28 mouse cellular contexts compared by ENCODE assay signal in genomic region chr7:24605561-24605960, GRCm38 (mm10). TPM values are rescaled to one million over a fixed set of nuclear protein-coding genes. Genes with fewer than 3 reads are reported as not detected.
DNase-seq lines count a peak whose midpoint lies in the region; ATAC-seq and TF ChIP-seq lines count a peak whose summit lies in the region.
"Had no signal": no experiment of that assay in that cellular context is flagged by ENCODE, and none has a peak within 500 bp of the region (broad histone marks: within the 10 kb centered on the region; RNA-seq: fewer than 3 reads in every experiment).

No protein-coding gene starts in this region.

- H3K27ac ChIP-seq in gastrocnemius, adult 2 months, result no peak overlapping the region
- 0 out of 2 replicates have a peak overlapping the region, but pooled peaks have one; percentile 8 for H3K27ac ChIP-seq in stomach, postnatal 0 days (replicated peaks)
- H3K27ac ChIP-seq: embryonic facial prominence, embryonic 13.5 days; heart, embryonic 15.5 days; hindbrain, embryonic 10.5 days; hindbrain, embryonic 13.5 days; intestine, embryonic 15.5 days had no signal

- peak; percentile 30 to 49 for DNase-seq in cerebellum, postnatal 14 days
- no peak for DNase-seq in cerebellum, adult 11-12 months
- peak; percentile 1 for DNase-seq in gastrocnemius, adult 2 months
- no peak for DNase-seq in gastrocnemius, adult 8-10 months (ENCODE audit: low spot score in 2 of 2)
- peak; percentile 36 for DNase-seq in lung, postnatal 10 days
- DNase-seq in lung, adult 2 months, result no peak
- no peak for DNase-seq in stomach, postnatal 0 days (ENCODE audit: low spot score)
- no peak for DNase-seq in thymus, postnatal 10 days (ENCODE audit: low spot score in 2 of 2)
- DNase-seq: adrenal gland, adult 2 months; adrenal gland, postnatal 14 days; cerebellum, adult 18-20 months; cerebellum, adult 9-10 months; cerebellum, postnatal 25 days; gastrocnemius, postnatal 25 days; heart, adult 18-20 months; heart, postnatal 10 days; heart, postnatal 36 days had no signal

- no peak for TF ChIP-seq EP300 in stomach, postnatal 0 days (optimal IDR thresholded peaks at IDR 0.05)

- TF ChIP-seq CTCF in gastrocnemius, adult 2 months (IDR thresholded peaks at IDR 0.05), result no peak
- no peak for TF ChIP-seq CTCF in lung, adult 2 months (IDR thresholded peaks at IDR 0.05; ENCODE audit: insufficient read depth, low read length)
- no peak for TF ChIP-seq CTCF in stomach, postnatal 0 days (IDR thresholded peaks at IDR 0.05; ENCODE audit: low read depth)

- no peak overlapping the region for H3K4me2 ChIP-seq in stomach, postnatal 0 days (replicated peaks; ENCODE audit: low read depth)
- H3K4me2 ChIP-seq: embryonic facial prominence, embryonic 13.5 days; heart, embryonic 12.5 days; heart, embryonic 15.5 days; hindbrain, embryonic 13.5 days; intestine, embryonic 15.5 days had no signal

- H3K9ac ChIP-seq in stomach, postnatal 0 days (ENCODE audit: low read length), result 0 out of 2 replicates have a peak overlapping the region, but pooled peaks have one; percentile 4
- H3K9ac ChIP-seq: embryonic facial prominence, embryonic 13.5 days; heart, embryonic 12.5 days; heart, embryonic 15.5 days; hindbrain, embryonic 13.5 days; intestine, embryonic 15.5 days had no signal

- H3K9me3 ChIP-seq in stomach, postnatal 0 days (ENCODE audit: control insufficient read depth, low read length), result no peaks in the 10 kb centered on the region
- H3K9me3 ChIP-seq: embryonic facial prominence, embryonic 13.5 days; heart, embryonic 15.5 days; hindbrain, embryonic 10.5 days; hindbrain, embryonic 13.5 days; intestine, embryonic 15.5 days had no signal

- no peaks in the 10 kb centered on the region; the same call in 1 of the 2 replicates for H3K4me1 ChIP-seq in lung, adult 2 months (ENCODE audit: control insufficient read depth, insufficient read depth, low read length)
- H3K4me1 ChIP-seq in stomach, postnatal 0 days (replicated peaks; ENCODE audit: control insufficient read depth, insufficient read depth), result peaks cover 4% of the 10 kb centered on the region

- 70% methylated on average over 7 of the region's 7 CpGs for WGBS in lung, adult 2 months
- 53% methylated on average over 7 of the region's 7 CpGs for WGBS in stomach, postnatal 0 days

- no peak overlapping the region for H3K4me3 ChIP-seq in gastrocnemius, adult 2 months
- no peak overlapping the region for H3K4me3 ChIP-seq in lung, adult 2 months (replicated peaks; ENCODE audit: extremely low read depth, low read depth, low read length)
- H3K4me3 ChIP-seq in stomach, postnatal 0 days (ENCODE audit: low read depth, low read length), result no peak overlapping the region
- H3K4me3 ChIP-seq: embryonic facial prominence, embryonic 13.5 days; heart, embryonic 12.5 days; heart, embryonic 15.5 days; hindbrain, embryonic 10.5 days; hindbrain, embryonic 13.5 days; intestine, embryonic 15.5 days had no signal

- ATAC-seq in stomach, postnatal 0 days (ENCODE audit: low FRiP score, low TSS enrichment), result no peak
- ATAC-seq: forebrain, embryonic 16.5 days; hindbrain, embryonic 16.5 days; intestine, embryonic 15.5 days had no signal

- no peak for TF ChIP-seq POLR2A in lung, adult 2 months (IDR thresholded peaks at IDR 0.05; ENCODE audit: borderline replicate concordance, extremely low read depth, low read depth, low read length)

- intact Hi-C loops in gastrocnemius, adult 2 months (cut with DNase I), result no loop called here

- H3K36me3 ChIP-seq in stomach, postnatal 0 days (ENCODE audit: control insufficient read depth, insufficient read depth, low read length), result no peaks in the 10 kb centered on the region; the same call in 1 of the 2 replicates
- H3K36me3 ChIP-seq: heart, embryonic 12.5 days; heart, embryonic 15.5 days; hindbrain, embryonic 10.5 days; hindbrain, embryonic 13.5 days had no signal

- no peaks in the 10 kb centered on the region for H3K27me3 ChIP-seq in stomach, postnatal 0 days (ENCODE audit: control insufficient read depth, insufficient read depth, low read length)

RNA-seq across cellular contexts. Expression of gene Phldb3, which starts 5.0 kb away (rescaled TPM):
- total RNA-seq in gastrocnemius, adult 2 months (2021), result under 1 TPM; 0.54 to 0.59 TPM
- total RNA-seq in gastrocnemius, adult 8-10 months (2022), result under 1 TPM; 0.27 to 0.75 (median 0.61) TPM
- 3.6 and 5.9 TPM in 2 replicates for polyA plus RNA-seq in lung, adult 2 months (2012; rRNA removed)
- polyA plus RNA-seq in stomach, postnatal 0 days (2015; fragmentation: Nextera tagmentation; extraction: Ambion mirVana), result 1.2 TPM in 2 replicates
- polyA plus RNA-seq: forebrain, embryonic 11.5 days; forebrain, embryonic 16.5 days; heart, embryonic 12.5 days; hindbrain, embryonic 10.5 days; hindbrain, embryonic 13.5 days; hindbrain, embryonic 16.5 days had no signal

RNA-seq across cellular contexts. Expression of gene Zfp575, which starts 18.1 kb away (rescaled TPM):
- under 1 TPM in 1 of 2 experiments, not detected in 1; 0.17 TPM for total RNA-seq in gastrocnemius, adult 2 months (2021)
- under 1 TPM in 1 of 4 experiments, not detected in 3; 0.10 TPM for total RNA-seq in gastrocnemius, adult 8-10 months (2022)
- 0.16 and 0.27 TPM in 2 replicates for polyA plus RNA-seq in lung, adult 2 months (2012; rRNA removed)
- polyA plus RNA-seq in stomach, postnatal 0 days (2015; fragmentation: Nextera tagmentation; extraction: Ambion mirVana), result 3.6 and 4.0 TPM in 2 replicates
- total RNA-seq: common myeloid progenitor, adult 5-6 weeks had no signal

RNA-seq across cellular contexts. Expression of gene Ethe1, which starts 18.2 kb away (rescaled TPM):
- total RNA-seq in gastrocnemius, adult 2 months (2021), result 10 to 100 TPM; 22.0 to 27.4 TPM
- 10 to 100 TPM; 23.1 to 30.0 (median 24.6) TPM for total RNA-seq in gastrocnemius, adult 8-10 months (2022)
- polyA plus RNA-seq in lung, adult 2 months (2012; rRNA removed), result 20.2 and 24.5 TPM in 2 replicates
- polyA plus RNA-seq in stomach, postnatal 0 days (2015; fragmentation: Nextera tagmentation; extraction: Ambion mirVana), result 120 and 128 TPM in 2 replicates

RNA-seq across cellular contexts. Expression of gene Lypd3, which starts 30.8 kb away (rescaled TPM):
- total RNA-seq in gastrocnemius, adult 2 months (2021), result not detected
- total RNA-seq in gastrocnemius, adult 8-10 months (2022), result not detected
- polyA plus RNA-seq in lung, adult 2 months (2012; rRNA removed), result 0.07 and 63.0 TPM in 2 replicates
- 277 and 306 TPM in 2 replicates for polyA plus RNA-seq in stomach, postnatal 0 days (2015; fragmentation: Nextera tagmentation; extraction: Ambion mirVana)
- total RNA-seq: common myeloid progenitor, adult 5-6 weeks; gastrocnemius, adult 18-20 months; gastrocnemius, postnatal 25 days; heart, adult 18-20 months; heart, postnatal 10 days; heart, postnatal 36 days had no signal
- polyA plus RNA-seq: hindbrain, embryonic 13.5 days had no signal

RNA-seq across cellular contexts. Expression of gene Xrcc1, which starts 59.5 kb away (rescaled TPM):
- 10 to 100 TPM; 18.3 to 18.5 TPM for total RNA-seq in gastrocnemius, adult 2 months (2021)
- total RNA-seq in gastrocnemius, adult 8-10 months (2022), result 10 to 100 TPM; 16.1 to 22.1 (median 17.3) TPM
- polyA plus RNA-seq in lung, adult 2 months (2012; rRNA removed), result 36.9 and 40.5 TPM in 2 replicates
- 27.4 and 31.4 TPM in 2 replicates for polyA plus RNA-seq in stomach, postnatal 0 days (2015; fragmentation: Nextera tagmentation; extraction: Ambion mirVana)

Comparison
In these comparisons a context has a peak if more than half of its experiments do, and no peak if none do; other contexts are left out.
1. DNase-seq: peak in cerebellum, postnatal 14 days (2 of 2), gastrocnemius, adult 2 months (single experiment) and lung, postnatal 10 days (single experiment); none in cerebellum, adult 11-12 months (single experiment), gastrocnemius, adult 8-10 months (0 of 2), lung, adult 2 months (single experiment), stomach, postnatal 0 days (single experiment) and thymus, postnatal 10 days (0 of 2).